Mouse (Mus musculus): ENCODE results near the gene Stambpl1.

GRCm38 (mm10) chr19:34167896-34168661, 23.9 kb upstream of the Stambpl1 start:
- TF ChIP-seq POLR2A (IDR thresholded peaks at IDR 0.05; ENCODE audit: borderline replicate concordance, low read depth, low read length) (no peak), CTCF (IDR thresholded peaks at IDR 0.05; ENCODE audit: low read depth, low read length) (no peak)

Data from bone marrow macrophage, adult 2 months (primary cell).